Mouse (Mus musculus) liver, embryonic 15.5 days (tissue): ENCODE data around the gene Sf3b3. TPM values are rescaled to one million over a fixed set of nuclear protein-coding genes. Genes with fewer than 3 reads are reported as not detected.

ENCODE experiments used
- ATAC-seq: fragments of 200-750 bp; cut with Nextera tagmentation; 2 replicates; pipeline ENCODE4 v1.8.0; 2017; ENCODE audit warnings: moderate number of reproducible peaks, mild to moderate bottlenecking, moderate library complexity; ENCODE audit not compliant: insufficient read depth
- H3K27ac ChIP-seq: fragments of 300-500 bp; sonication (generic); replicated peaks from 2 replicates; pipeline ENCODE4 v1.5.1; 2015; ENCODE audit warnings: mild to moderate bottlenecking, inconsistent platforms
- H3K27me3 ChIP-seq: fragments of 300-500 bp; sonication (generic); 2 replicates; pipeline ENCODE4 v1.6.1; 2015; ENCODE audit warnings: mild to moderate bottlenecking, inconsistent platforms
- H3K36me3 ChIP-seq: fragments of 300-500 bp; sonication (generic); replicated peaks from 2 replicates; pipeline ENCODE4 v1.6.1; 2015; ENCODE audit warnings: moderate library complexity, mild to moderate bottlenecking, inconsistent platforms
- H3K4me1 ChIP-seq: fragments of 300-500 bp; sonication (generic); replicated peaks from 2 replicates; pipeline ENCODE4 v1.6.1; 2015; ENCODE audit warnings: inconsistent platforms
- H3K4me2 ChIP-seq: fragments of 300-500 bp; sonication (generic); 2 replicates; pipeline ENCODE4 v1.6.1; 2015; ENCODE audit warnings: moderate library complexity, mild to moderate bottlenecking, inconsistent platforms
- H3K4me3 ChIP-seq: fragments of 300-500 bp; sonication (generic); replicated peaks from 2 replicates; pipeline ENCODE4 v1.5.1; 2015; ENCODE audit warnings: mild to moderate bottlenecking, inconsistent platforms
- H3K9ac ChIP-seq: fragments of 300-500 bp; sonication (generic); 2 replicates; pipeline ENCODE4 v1.6.1; 2015; ENCODE audit warnings: moderate library complexity, mild to moderate bottlenecking, inconsistent platforms
- H3K9me3 ChIP-seq: fragments of 300-500 bp; sonication (generic); replicated peaks from 2 replicates; pipeline ENCODE4 v1.6.1; 2016; ENCODE audit warnings: inconsistent platforms
- WGBS: fragments of 180-500 bp; shearing (Covaris S2); methylation state at CpG from one replicate; pipeline ENCODE4 v1.1.7; 2015; ENCODE audit warnings: mixed read lengths; ENCODE audit not compliant: insufficient replicate concordance; 5-methylcytosine and 5-hydroxymethylcytosine counted together
- polyA plus RNA-seq: library from polyadenylated mRNA; unstranded; fragments of >200 nt; fragmentation: Nextera tagmentation; extraction: Ambion mirVana; gene quantifications from 2 replicates; pipeline ENCODE4 v1.2.1, GENCODE M21; 2015

The Sf3b3 gene
- polyA plus RNA-seq, 1 experiment from 2014 or later, result 56.9 TPM

DNA sequence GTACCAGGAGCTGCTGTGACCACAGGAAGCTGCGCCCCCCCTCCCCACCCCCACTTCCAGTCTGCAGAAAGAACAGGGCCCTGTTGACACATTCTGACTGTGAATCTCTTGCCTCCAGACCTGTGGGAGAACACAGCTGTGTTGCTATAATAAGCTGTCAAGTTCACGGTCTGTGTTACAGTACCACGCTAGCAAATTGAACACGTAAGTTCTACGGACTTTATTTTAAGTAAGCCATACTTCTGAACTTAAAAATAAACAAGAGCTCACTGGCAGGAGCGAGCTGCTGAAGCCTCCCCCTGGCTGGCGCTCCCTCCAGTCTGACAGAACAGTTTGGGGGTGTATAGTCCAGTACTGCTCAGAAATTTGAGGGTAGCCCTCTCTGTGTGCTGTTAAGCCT is 74.1 kb downstream of the Sf3b3 start:
- Histone ChIP-seq H3K27me3 (no peaks in the 10 kb centered on the region), H3K36me3 (no peaks in the 10 kb centered on the region), H3K9ac (no peak overlapping the region), H3K4me3 (no peak overlapping the region), H3K4me2 (no peak overlapping the region), H3K27ac (no peak overlapping the region), H3K9me3 (no peaks in the 10 kb centered on the region), H3K4me1 (no peaks in the 10 kb centered on the region)
- ATAC-seq, result no peak
- WGBS, result 50% methylated on average over 7 of the region's 7 CpGs

GRCm38 (mm10) chr8:110767261-110767660 is 79.3 kb downstream of the Sf3b3 start:
- Histone ChIP-seq H3K9ac (no peak overlapping the region), H3K4me2 (no peak overlapping the region), H3K4me3 (no peak overlapping the region), H3K27me3 (no peaks in the 10 kb centered on the region; the same call in 1 of the 2 replicates), H3K27ac (no peak overlapping the region), H3K36me3 (no peaks in the 10 kb centered on the region), H3K4me1 (no peaks in the 10 kb centered on the region), H3K9me3 (no peaks in the 10 kb centered on the region)
- ATAC-seq, result no peak
- WGBS, result 69% methylated on average over 6 of the region's 6 CpGs

DNA sequence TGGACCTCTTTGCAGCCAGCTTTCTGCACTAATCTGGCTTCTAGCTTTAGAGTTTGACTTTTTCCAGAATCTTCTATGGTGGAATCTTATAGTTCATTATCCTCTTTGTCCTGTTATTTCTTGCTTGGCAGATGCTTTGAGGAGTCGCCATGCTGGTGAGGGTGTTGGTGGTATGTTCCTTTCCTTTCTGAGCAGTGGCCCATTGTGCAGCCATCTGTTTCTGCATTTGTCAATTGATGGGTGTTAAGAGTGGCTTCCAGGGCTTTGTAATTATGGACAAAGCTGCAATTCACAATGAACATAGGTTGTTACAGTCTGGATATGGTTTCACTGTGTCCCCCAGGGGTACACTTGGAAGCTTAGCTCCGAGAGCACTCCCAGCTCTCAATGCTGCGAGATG is 81.9 kb downstream of the Sf3b3 start:
- H3K9me3 ChIP-seq, result no peaks in the 10 kb centered on the region
- H3K4me2 ChIP-seq, result no peak overlapping the region
- no peaks in the 10 kb centered on the region; the same call in 1 of the 2 replicates for H3K27me3 ChIP-seq
- WGBS, result 58% methylated on average over 3 of the region's 3 CpGs
- no peaks in the 10 kb centered on the region for H3K36me3 ChIP-seq
- H3K4me1 ChIP-seq, result no peaks in the 10 kb centered on the region
- no peak overlapping the region for H3K4me3 ChIP-seq
- no peak overlapping the region for H3K9ac ChIP-seq
- H3K27ac ChIP-seq, result no peak overlapping the region
- ATAC-seq, result no peak

GRCm38 (mm10) chr8:110761988-110762387 is 84.6 kb downstream of the Sf3b3 start:
- no peaks in the 10 kb centered on the region; the same call in 1 of the 2 replicates for H3K27me3 ChIP-seq
- no peaks in the 10 kb centered on the region for H3K36me3 ChIP-seq
- no peaks in the 10 kb centered on the region for H3K9me3 ChIP-seq
- no peak overlapping the region for H3K9ac ChIP-seq
- H3K27ac ChIP-seq, result no peak overlapping the region
- WGBS, result 57% methylated on average over 6 of the region's 6 CpGs
- no peak overlapping the region for H3K4me3 ChIP-seq
- no peak overlapping the region for H3K4me2 ChIP-seq
- H3K4me1 ChIP-seq, result no peaks in the 10 kb centered on the region
- no peak for ATAC-seq

DNA sequence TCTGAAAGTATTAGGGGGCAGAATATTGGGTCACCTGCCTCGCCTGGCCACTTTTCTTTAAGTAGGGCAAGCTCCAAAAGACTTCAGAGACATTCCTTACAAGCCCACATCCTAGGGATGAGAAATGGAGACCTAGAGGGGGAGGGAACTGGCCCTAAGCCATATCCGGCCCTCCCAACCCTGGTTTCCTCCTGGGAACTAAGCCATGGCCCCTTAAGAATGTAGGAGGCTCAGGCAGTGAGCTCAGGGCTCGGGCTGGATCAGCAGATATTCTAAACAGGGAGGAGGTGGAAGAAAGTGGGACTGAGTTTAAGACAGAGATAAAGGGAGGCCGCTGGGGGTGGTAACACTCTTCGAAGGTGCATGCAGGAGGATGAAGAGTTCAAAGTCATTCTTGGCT is 85.4 kb downstream of the Sf3b3 start:
- no peaks in the 10 kb centered on the region for H3K36me3 ChIP-seq
- H3K9ac ChIP-seq, result no peak overlapping the region
- 37% methylated on average over 5 of the region's 5 CpGs for WGBS
- H3K9me3 ChIP-seq, result no peaks in the 10 kb centered on the region
- no peak overlapping the region for H3K4me3 ChIP-seq
- H3K27me3 ChIP-seq, result no peaks in the 10 kb centered on the region; the same call in 1 of the 2 replicates
- H3K4me1 ChIP-seq, result no peaks in the 10 kb centered on the region
- no peak overlapping the region for H3K27ac ChIP-seq
- H3K4me2 ChIP-seq, result no peak overlapping the region
- ATAC-seq, result no peak

- Histone ChIP-seq H3K4me3 (no peak overlapping the region), H3K9me3 (no peaks in the 10 kb centered on the region), H3K36me3 (no peaks in the 10 kb centered on the region), H3K27ac (no peak overlapping the region), H3K27me3 (no peaks in the 10 kb centered on the region; the same call in 1 of the 2 replicates), H3K4me1 (no peaks in the 10 kb centered on the region), H3K4me2 (no peak overlapping the region), H3K9ac (no peak overlapping the region)
- ATAC-seq, result no peak
- WGBS, result 52% methylated on average over 7 of the region's 7 CpGs
Measured at GRCm38 (mm10) chr8:110760280-110760940, 86.2 kb downstream of the Sf3b3 start.

Other genes with a start within 250 kb of the Sf3b3 start
- 12.5 and 12.9 TPM in 2 replicates for gene Vac14, start 228.2 kb downstream of the Sf3b3 start, polyA plus RNA-seq
- gene Mtss1l, start 125.3 kb downstream of the Sf3b3 start, polyA plus RNA-seq, result 1.0 and 1.3 TPM in 2 replicates
- gene Il34, start 40.9 kb downstream of the Sf3b3 start, polyA plus RNA-seq, result 0.23 TPM in 1 of 2 replicates, not detected in the other
- 28.3 and 30.7 TPM in 2 replicates for gene Cog4, start 187 bp downstream of the Sf3b3 start, polyA plus RNA-seq
- 2.5 and 3.3 TPM in 2 replicates for gene Fuk, start 55.7 kb upstream of the Sf3b3 start, polyA plus RNA-seq
- 21.9 and 24.6 TPM in 2 replicates for gene St3gal2, start 73.1 kb upstream of the Sf3b3 start, polyA plus RNA-seq
- 9.3 and 9.9 TPM in 2 replicates for gene Ddx19a, start 151.0 kb upstream of the Sf3b3 start, polyA plus RNA-seq
- gene Ddx19b, start 185.0 kb upstream of the Sf3b3 start, polyA plus RNA-seq, result 2.4 and 3.0 TPM in 2 replicates
- gene Aars, start 186.4 kb upstream of the Sf3b3 start, polyA plus RNA-seq, result 54.0 and 55.0 TPM in 2 replicates
- gene Exosc6, start 209.6 kb upstream of the Sf3b3 start, polyA plus RNA-seq, result 3.5 and 6.0 TPM in 2 replicates
- not detected in 2 replicates for gene Clec18a, start 245.6 kb upstream of the Sf3b3 start, polyA plus RNA-seq
- gene Pdpr, start 247.8 kb upstream of the Sf3b3 start, polyA plus RNA-seq, result 2.4 and 2.6 TPM in 2 replicates